Comparison of ENCODE assay signal across 8 mouse cellular contexts in the genomic region with DNA sequence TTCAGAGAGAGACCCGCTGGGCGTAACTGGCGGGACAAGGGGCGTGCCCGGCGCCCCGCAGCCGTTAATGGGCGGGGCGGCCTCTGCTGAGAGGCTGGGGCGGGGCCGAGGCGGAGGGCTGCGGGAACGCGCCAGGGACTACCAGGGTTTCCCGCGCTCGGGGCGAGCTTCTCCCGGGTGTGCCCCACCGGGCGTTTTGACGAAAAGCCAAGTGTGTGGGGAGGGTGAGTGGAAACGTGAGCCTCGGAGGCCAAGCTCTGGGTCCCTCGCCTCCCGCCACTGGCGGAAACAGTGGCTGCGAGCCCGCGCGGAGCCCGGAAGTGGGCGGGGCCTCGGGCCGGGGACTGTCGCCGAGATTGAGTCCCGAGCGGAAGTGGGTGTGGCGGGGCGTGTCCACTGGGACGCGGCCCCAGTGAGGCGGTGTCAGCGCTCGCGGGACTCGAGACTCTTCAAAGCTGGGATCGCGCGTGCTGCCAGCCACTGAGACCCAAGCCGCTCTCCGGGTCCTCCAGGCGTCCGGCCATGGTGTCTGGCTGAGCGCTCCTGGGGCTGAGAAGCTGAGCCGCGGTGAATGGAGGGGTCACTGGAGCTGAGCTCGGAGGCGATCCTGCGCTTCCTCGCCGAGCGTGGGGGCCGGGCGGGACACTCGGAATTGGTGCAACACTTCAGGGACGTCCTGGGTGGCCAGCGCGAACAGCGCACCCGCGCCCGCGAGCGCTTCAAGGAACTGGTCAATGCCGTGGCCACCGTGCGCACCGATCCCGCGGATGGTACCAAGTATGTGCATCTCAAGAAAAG. TPM values are rescaled to one million over a fixed set of nuclear protein-coding genes. Genes with fewer than 3 reads are reported as not detected.
DNase-seq lines count a peak whose midpoint lies in the region; ATAC-seq and TF ChIP-seq lines count a peak whose summit lies in the region.

A gene (minus strand): TSS at position 375 of the 798 bp plus-strand sequence.
A gene (plus strand): TSS at position 481 of the 798 bp plus-strand sequence.

- H3K9ac ChIP-seq in hindbrain, embryonic 12.5 days: peak within 1 kb of the TSS; percentile 84
- peak within 1 kb of the TSS; percentile 94 for H3K9ac ChIP-seq in lung, postnatal 0 days (replicated peaks; ENCODE audit: low read depth)

- no peaks in the 10 kb centered on the region for H3K36me3 ChIP-seq in hindbrain, embryonic 12.5 days
- H3K36me3 ChIP-seq in lung, postnatal 0 days (ENCODE audit: insufficient read depth, low read length): no peaks in the 10 kb centered on the region

- H3K4me2 ChIP-seq in hindbrain, embryonic 12.5 days (replicated peaks): peak within 1 kb of the TSS; percentile 98
- H3K4me2 ChIP-seq in lung, postnatal 0 days (replicated peaks; ENCODE audit: low read depth, low read length): peak within 1 kb of the TSS; percentile 98

- TF ChIP-seq EP300 in lung, postnatal 0 days (IDR thresholded peaks at IDR 0.05): no peak

- WGBS in hindbrain, embryonic 12.5 days: under 1% methylated on average over 80 of the region's 84 CpGs
- WGBS in lung, postnatal 0 days: 1% methylated on average over 79 of the region's 84 CpGs

- peaks cover 15% of the 10 kb centered on the region for H3K4me1 ChIP-seq in hindbrain, embryonic 12.5 days
- peaks cover 14% of the 10 kb centered on the region; the same call in 1 of the 2 replicates for H3K4me1 ChIP-seq in lung, postnatal 0 days (ENCODE audit: insufficient read depth, low read depth, low read length)

- TF ChIP-seq CTCF in lung, postnatal 0 days (IDR thresholded peaks at IDR 0.05): no peak

- peak; percentile 95 for DNase-seq in R1 (ENCODE audit: low read depth, low spot score)
- DNase-seq in cerebellum, postnatal 14 days: peak; percentile 99
- DNase-seq in frontal cortex, postnatal 14 days (ENCODE audit: low spot score in 2 of 2): peak; percentile 92 to 95
- peak; percentile 97 to 98 for DNase-seq in layer of hippocampus, postnatal 10 days (ENCODE audit: low spot score in 2 of 2)
- peak; percentile 98 for DNase-seq in lung, postnatal 0 days (ENCODE audit: low spot score)
- peak; percentile 94 for DNase-seq in ovary, postnatal 10 days (ENCODE audit: low spot score)
- peak; percentile 95 for DNase-seq in thymus, postnatal 0 days (ENCODE audit: low spot score)

- no peaks in the 10 kb centered on the region for H3K9me3 ChIP-seq in hindbrain, embryonic 12.5 days (replicated peaks)
- H3K9me3 ChIP-seq in lung, postnatal 0 days (ENCODE audit: low read length): no peaks in the 10 kb centered on the region

- H3K27ac ChIP-seq in hindbrain, embryonic 12.5 days: peak within 1 kb of the TSS; percentile 96
- H3K27ac ChIP-seq in lung, postnatal 0 days (ENCODE audit: low read length): peak within 1 kb of the TSS; percentile 96

- peak; percentile 98 for ATAC-seq in hindbrain, embryonic 12.5 days (ENCODE audit: low FRiP score)
- ATAC-seq in lung, postnatal 0 days: peak; percentile 98

- no peaks in the 10 kb centered on the region for H3K27me3 ChIP-seq in hindbrain, embryonic 12.5 days
- H3K27me3 ChIP-seq in lung, postnatal 0 days (replicated peaks; ENCODE audit: insufficient read depth, low read length): no peaks in the 10 kb centered on the region

- peak within 1 kb of the TSS; percentile 82 for H3K4me3 ChIP-seq in hindbrain, embryonic 12.5 days
- H3K4me3 ChIP-seq in lung, postnatal 0 days (ENCODE audit: low read depth, low read length): peak within 1 kb of the TSS; percentile 82

RNA-seq across cellular contexts. Expression of the first gene that starts in this region (rescaled TPM):
- 24.4 and 29.0 TPM in 2 replicates for polyA plus RNA-seq in hindbrain, embryonic 12.5 days (2016; fragmentation: Nextera tagmentation; extraction: Ambion mirVana)
- total RNA-seq in layer of hippocampus, postnatal 10 days (2021): 10 to 100 TPM; 12.5 to 15.6 TPM
- polyA plus RNA-seq in lung, postnatal 0 days (2015; fragmentation: Nextera tagmentation; extraction: Ambion mirVana): 42.2 and 45.2 TPM in 2 replicates
- polyA plus RNA-seq in thymus, postnatal 0 days (2015; fragmentation: Nextera tagmentation; extraction: Ambion mirVana): 15.8 and 16.4 TPM in 2 replicates

RNA-seq across cellular contexts. Expression of the second gene that starts in this region (rescaled TPM):
- 19.6 and 20.8 TPM in 2 replicates for polyA plus RNA-seq in hindbrain, embryonic 12.5 days (2016; fragmentation: Nextera tagmentation; extraction: Ambion mirVana)
- 10 to 100 TPM; 11.4 to 12.7 TPM for total RNA-seq in layer of hippocampus, postnatal 10 days (2021)
- polyA plus RNA-seq in lung, postnatal 0 days (2015; fragmentation: Nextera tagmentation; extraction: Ambion mirVana): 9.7 and 13.2 TPM in 2 replicates
- 2.3 and 2.4 TPM in 2 replicates for polyA plus RNA-seq in thymus, postnatal 0 days (2015; fragmentation: Nextera tagmentation; extraction: Ambion mirVana)

Comparison
In these comparisons a context has a peak if more than half of its experiments do, and no peak if none do; other contexts are left out.
1. Peak in every context shown above with its lines: DNase-seq, ATAC-seq, H3K4me3 ChIP-seq and H3K27ac ChIP-seq.